Mouse (Mus musculus) frontal cortex, postnatal 14 days (tissue): ENCODE measurements around the gene Lmtk3.

ENCODE experiments used
- DNase-seq, 2 experiments: peaks; one replicate each; pipeline ENCODE4 v3.0.0; 2022; ENCODE audit warnings: low spot score in 2 of 2

Gene Lmtk3

DNA sequence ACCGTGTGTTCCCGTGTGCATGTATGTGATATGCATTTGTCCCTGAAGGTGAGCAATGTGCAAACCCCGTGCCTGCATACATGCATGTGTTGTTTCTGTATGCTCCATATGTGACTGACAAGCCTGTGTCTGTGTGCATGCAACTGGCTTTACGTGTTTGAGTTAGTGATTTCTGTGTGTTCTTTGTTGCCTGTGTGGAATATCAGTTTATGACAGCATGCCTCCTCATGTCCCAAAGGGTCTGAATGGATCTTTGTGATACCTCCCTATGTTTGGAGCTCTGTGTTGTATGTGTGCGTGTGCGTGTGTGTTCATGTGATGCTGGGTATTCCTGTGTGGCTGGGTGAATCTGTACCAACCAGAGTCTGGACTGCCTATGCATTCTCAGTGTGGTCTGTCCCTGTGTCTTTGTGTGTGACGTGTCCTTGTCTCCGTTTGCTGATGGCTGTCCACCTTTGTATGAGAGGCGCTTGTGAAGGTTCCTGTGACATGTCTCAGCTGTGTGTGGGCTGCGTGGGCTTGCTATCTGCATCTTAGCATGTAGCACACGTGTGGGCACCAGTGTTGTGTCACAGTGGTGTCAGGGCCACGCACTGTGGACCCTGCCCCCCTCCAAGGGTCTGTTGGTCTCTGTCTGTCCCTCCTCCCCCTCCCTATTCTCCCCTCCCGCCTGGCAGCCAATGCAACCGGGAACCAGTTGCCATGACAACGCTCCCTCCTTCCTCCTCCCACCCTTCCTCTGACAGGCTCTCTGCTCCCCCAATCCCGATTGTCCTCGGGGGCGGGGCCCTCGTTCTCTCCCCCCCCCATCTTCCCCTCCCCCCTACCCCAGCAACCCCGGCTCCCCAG is 1.2 kb downstream of the Lmtk3 start, which contains the start of gene Sult2b1:
Sult2b1 (minus strand) TSS at position 146 of the 849 bp plus-strand sequence.
- peak; percentile 85 to 88 for DNase-seq

DNA sequence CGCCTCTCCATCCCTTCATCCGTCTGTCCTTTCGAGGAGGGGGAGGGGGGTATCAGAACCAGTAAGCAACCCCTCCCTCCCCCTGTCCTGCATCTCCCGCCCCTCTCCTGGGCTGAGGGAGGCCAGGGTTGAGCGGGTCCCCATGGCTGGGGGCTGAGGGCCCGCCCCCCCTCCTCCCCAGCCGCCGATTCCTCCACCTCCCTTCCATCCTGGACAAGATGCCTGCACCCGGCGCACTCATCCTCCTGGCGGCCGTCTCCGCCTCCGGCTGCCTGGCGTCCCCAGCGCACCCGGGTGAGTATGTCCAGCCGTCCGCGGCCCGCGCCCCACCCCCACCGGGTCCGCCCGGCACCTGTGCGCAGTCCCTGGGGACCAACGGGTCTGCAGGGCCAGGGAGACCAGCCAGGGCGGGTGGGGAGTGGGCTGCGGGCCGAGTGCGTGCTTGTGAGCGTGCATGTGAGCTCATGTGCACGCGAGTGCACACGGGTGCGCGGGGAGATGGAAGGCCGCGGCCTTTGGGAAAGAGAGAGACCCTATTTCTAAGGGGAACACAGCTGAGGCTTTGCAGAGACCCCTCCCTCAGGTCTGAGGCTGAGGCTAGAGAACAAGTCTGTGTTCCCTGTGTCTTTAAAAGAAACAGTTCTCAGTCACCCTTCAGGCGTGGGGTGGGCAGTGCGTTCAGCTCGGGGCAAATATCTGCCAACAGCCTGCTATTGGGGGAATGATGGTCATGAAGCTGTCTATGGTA is 2.0 kb downstream of the Lmtk3 start:
- peak in 1 of 2 experiments; percentile 60 for DNase-seq

DNA sequence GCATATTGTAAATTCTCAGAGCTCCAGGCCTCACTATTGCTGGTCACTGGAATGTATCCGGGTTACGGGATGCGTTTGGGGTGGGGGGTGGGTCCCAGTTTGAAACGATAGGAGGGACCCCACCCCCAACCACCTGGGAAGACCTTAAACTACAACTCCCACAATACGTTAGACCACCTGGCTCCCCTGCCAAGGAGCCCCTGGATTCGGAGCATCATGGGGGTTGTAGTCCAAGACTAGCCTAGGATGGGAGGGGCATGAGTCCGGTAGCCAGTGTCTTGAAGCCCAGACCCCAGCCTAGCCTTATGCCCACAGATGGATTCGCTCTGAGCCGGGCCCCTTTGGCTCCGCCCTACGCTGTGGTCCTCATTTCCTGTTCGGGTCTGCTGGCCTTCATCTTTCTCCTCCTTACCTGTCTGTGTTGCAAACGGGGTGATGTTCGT is 2.6 kb downstream of the Lmtk3 start:
- peak in 1 of 2 experiments; percentile 41 for DNase-seq

DNA sequence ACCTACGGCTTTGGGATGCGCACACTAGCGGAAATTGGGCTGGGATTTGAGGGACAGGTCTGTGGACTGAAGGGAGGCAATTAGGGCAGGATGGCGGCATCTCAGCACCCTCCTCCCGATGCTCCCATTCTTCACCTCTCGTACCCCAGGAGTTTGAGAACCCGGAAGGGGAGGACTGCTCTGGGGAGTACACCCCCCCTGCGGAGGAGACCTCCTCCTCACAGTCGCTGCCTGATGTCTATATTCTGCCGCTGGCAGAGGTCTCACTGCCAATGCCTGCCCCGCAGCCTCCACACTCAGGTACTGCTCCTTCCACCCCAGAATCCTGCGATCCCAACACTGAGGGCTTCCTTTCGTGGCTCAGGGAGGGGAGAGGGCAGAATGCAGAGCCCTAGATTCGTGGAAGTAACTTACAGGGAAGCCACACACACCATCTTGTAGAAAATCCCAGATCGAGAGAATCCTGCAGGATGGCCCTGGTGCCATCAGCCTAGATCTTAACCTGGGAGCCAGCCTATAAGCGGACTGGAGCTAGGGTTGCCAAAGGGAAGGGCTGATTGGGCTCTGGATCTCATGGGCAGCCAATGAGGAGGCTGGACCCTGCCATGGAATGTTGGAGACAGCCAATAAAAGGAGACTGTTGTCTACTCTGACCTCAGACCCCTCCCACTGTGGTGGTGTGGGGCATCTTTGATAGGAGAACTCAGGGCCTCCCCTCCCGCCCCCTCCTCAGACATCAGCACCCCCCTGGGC is 3.3 kb downstream of the Lmtk3 start:
- DNase-seq, result peak in 1 of 2 experiments; percentile 61

DNA sequence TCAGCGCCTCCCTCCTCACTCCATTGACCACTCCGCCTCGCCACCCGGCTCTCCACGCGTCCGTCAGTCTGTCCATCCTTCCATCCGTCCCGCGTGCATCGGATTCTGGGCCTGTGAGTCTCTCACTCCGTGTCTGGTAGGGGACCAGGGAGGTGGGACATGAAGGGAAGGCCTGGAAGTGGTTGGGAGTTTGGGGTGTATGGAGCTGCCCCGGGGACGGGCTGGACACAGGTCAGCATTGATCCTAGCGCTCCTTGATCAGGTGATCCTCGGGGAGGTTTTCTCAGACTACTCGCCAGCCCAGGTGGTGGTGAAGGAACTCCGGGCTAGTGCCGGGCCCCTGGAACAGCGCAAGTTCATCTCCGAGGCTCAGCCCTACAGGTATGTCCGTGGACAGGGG is 4.1 kb downstream of the Lmtk3 start:
- DNase-seq, result peak in 1 of 2 experiments; percentile 18

DNA sequence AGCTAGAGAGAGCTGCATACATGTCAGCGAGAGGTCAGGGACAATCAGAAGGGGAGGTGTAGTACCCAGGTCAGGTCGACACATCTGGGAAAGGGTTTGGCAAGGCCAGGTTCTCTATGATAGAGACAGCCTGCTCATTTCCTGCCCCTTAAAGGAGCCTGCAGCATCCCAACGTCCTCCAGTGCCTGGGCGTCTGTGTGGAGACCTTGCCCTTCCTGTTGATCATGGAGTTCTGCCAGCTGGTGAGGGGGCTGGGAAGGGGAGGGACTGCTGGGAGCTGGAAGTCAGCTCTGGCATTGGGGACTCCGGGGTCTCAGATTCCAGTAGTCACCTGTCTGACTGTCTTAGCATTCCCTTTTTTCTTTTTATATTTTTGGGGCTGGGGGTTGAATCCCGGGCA is 7.2 kb downstream of the Lmtk3 start:
- DNase-seq, result no peak

DNA sequence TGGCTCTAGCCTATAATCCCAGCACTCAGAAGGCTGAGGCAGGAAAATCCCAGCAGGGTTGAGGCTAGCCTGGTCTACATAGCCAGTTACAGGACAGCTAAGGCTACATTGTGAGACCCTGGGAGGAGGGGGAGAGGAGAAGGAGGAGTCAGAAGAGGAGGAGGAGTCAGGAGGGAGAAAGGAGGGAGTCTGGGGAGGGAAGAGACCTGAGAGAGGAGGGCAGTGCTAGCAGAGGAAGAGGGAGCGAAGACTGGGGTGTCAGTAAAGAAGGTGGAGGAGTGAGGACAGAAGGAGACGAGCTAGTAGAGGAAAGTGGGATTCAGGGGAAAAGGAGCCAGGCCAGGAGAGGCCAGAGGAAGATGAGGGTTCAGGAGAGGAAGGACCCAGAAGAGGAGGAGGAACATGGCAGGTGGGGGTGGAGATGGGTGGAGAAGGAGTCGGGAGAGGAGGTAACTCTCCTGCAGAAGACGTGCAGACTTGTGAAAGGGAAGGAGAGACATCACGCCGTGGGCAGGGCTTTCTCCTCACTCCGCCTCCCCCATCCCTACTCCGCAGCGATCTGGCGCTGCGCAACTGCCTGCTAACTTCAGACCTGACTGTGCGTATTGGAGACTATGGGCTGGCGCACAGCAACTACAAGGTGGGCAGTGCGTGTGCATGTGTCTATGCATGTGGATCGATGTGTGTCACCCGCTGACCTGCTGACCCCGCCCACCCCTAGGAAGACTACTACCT is 8.4 kb downstream of the Lmtk3 start:
- DNase-seq, result peak in 1 of 2 experiments; percentile 14

DNA sequence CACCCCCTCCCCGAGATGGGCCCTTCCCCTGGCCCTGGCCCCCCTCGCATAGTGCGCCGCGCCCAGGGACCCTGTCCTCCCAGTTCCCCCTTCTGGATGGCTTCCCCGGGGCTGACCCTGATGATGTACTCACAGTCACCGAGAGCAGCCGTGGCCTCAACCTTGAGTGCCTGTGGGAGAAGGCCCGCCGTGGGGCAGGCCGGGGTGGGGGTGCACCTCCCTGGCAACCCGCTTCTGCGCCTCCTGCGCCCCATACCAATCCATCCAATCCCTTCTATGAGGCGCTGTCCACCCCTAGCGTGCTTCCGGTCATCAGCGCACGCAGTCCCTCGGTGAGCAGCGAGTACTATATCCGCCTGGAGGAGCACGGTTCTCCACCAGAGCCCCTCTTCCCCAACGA is 9.7 kb downstream of the Lmtk3 start:
- no peak for DNase-seq

DNA sequence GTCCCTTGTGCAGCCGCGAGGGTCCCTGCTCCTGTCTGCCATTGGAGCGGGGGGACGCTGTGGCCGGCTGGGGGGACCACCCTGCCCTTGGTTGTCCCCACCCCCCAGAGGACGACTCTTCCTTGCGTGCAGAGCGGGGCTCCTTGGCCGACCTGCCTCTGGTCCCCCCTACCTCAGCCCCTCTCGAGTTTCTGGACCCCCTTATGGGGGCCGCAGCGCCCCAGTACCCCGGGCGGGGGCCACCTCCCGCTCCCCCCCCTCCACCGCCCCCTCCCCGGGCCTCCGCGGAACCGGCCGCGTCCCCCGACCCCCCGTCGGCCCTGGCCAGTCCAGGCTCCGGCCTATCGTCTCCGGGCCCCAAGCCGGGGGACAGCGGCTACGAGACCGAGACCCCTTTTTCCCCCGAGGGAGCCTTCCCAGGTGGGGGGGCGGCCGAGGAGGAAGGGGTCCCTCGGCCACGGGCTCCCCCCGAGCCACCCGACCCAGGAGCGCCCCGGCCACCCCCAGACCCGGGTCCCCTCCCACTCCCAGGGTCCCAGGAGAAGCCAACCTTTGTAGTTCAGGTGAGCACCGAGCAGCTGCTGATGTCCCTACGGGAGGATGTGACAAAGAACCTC is 10.5 kb downstream of the Lmtk3 start:
- DNase-seq, result no peak

DNA sequence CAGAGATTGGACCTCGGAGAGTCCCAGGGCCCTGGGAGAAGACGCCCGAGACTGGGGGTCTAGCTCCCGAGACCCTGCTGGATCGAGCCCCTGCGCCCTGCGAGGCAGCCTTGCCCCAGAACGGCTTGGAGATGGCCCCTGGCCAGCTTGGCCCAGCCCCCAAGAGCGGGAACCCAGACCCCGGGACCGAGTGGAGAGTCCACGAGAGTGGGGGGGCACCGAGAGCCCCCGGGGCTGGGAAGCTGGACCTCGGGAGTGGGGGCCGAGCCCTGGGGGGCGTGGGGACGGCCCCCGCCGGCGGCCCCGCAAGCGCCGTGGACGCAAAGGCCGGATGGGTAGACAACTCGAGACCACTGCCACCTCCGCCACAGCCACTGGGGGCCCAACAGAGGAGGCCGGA is 11.4 kb downstream of the Lmtk3 start:
- DNase-seq, result peak in 1 of 2 experiments; percentile 10

DNA sequence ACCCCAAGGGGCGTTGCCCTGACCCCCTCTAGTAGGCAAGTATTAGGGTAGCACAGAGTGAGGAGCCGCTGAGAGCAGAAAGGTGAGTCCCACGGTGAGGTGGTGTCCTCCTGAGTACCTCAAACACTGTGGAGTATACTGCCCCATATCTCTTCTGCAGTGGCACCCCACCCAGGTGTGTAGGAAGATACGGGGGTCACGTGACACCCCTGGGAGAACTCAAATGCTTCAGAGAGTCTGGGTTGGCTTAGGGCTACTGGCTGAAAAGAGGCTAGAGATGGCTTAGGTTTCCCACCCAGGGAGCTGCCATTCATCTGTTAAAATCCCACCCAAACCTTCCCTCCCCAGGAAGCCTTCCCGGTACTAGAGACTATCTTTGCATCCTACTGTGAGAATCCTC is 13.4 kb downstream of the Lmtk3 start:
- no peak for DNase-seq

DNA sequence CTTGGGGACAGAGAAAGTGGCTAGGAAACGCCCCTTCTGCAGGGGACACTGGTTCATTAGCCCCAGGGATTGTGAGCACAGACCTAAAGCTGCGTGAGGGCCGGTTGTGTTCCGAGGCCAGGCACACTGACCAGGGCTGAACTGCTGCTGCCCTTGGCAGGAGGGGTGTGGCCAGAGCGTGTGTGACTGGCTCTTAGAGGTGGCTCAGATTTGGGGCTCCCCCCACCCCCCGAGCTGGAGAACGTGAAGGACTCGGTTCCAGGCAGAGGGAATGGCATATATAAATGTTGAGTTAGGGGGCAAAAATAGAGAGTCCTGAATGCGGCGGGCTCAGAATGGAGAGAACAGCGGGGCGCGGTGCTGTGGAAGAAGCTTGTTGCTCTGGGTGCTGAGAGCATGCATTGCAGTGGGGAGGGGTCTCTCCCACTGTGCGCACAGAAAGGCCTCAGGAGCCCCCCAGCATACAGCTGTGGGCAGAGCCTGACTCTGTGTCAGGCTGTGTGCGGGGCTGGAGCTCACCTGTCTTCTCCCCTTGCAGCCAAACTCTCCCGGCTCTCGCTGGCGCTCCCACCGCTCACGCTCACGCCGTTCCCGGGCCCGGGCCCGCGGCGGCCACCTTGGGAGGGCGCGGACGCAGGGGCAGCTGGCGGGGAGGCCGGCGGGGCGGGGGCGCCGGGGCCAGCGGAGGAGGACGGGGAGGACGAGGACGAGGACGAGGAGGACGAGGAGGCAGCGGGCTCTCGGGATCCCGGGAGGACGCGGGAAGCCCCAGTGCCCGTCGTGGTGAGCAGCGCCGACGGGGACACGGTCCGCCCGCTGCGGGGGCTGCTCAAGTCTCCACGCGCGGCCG is 14.3 kb downstream of the Lmtk3 start:
- no peak for DNase-seq

DNA sequence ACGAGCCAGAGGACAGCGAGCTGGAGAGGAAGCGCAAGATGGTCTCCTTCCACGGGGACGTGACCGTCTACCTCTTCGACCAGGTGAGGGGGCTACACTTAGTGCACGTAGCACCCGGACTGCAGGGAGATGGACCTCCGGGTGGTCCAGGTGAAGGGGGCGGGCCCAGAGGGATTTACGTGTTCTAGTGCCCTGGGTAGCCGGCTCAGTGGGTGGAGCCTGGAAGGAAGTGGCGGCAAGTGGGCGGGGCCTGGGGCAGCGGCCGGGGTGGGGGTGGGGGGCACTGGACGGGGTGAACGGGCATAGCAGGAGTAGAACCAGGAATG is 14.9 kb downstream of the Lmtk3 start:
- no peak for DNase-seq

DNA sequence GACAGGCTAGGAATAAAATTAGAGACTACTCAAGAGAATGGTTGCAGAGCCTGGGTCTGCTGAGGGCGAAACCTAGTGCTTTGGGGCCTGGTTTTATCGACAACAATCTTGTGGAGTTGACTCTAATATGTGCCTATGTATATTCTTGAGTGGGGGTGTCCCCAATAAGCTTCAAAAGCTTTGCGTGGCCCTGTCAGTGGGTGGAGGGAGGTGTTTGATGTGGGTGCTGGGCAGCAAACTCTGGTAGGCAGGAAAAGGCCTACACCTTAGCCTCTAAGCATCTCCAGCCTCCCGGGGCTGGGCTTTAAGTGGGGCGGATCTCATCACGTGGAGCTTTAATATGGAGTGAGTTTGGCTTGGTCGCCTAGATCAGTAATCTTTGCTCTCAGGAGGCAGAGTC is 15.4 kb downstream of the Lmtk3 start:
- no peak for DNase-seq

DNA sequence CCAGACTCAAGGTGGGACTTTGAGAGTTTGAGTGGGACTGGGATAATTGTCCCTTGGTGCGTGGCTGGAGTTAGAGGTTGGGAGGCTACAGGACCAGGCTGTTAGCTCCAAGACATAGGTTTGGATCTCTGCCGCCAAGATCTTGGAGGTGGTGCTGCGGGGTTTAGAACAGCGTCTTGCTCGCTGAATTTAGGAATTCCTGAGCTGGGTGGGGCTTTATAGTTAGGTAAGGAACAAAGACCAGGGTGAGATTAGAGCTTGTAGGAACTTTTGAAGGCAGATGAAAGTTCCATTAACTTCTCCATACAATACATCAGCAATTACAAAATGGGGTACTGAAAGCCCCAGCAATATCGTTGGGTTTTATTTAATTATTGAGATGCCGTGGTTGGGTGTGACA is 16.5 kb downstream of the Lmtk3 start:
- DNase-seq, result no peak

DNA sequence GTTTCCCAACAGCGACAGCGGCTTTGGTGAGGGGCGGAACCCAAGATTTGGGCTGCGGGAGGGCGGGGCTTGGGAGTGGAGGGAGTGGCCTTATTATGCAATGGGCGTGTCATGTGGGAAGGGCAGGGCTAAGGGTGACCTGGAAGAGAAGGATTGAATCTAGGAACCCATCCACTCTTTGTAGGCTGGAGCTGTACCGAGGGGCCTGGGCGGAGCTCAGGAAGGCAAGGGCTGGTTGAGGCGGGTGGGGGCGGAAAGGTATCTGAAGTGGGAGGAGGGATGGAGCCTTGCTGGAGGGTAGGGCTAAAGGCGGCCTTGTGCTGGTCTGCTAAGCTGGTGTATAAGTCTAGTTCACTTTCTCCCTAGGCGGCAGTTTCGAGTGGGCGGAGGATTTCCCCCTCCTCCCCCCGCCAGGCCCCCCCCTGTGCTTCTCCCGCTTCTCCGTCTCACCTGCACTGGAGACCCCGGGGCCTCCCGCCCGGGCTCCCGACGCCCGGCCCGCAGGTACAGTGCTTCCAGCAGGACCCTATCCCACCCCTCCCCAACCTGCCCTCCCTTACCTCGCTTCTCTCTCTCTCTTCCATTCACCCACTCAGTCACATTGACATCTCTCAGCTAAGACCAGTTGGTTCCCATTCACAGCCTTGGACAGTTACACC is 17.1 kb downstream of the Lmtk3 start:
- no peak for DNase-seq

DNA sequence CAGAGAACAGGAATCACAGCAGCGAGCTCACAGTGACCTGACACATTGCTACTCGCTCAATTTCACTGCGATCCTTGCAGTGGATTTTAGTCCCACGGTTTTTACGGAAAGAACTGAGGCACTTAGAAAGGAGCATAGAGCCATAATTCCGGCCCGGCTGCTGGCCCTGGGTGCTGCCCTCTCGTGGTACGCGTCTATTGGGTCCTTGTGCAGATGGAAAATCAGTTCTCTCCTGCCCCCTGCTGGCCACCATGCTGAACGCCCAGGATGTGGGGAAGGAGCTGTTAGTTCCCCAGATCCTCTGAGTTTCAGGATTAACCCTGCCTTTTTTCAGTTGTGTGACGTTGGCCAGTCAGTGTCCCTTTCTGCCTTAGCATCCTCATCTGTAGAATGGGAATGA is 17.8 kb downstream of the Lmtk3 start:
- DNase-seq, result peak; percentile 81 to 88

DNA sequence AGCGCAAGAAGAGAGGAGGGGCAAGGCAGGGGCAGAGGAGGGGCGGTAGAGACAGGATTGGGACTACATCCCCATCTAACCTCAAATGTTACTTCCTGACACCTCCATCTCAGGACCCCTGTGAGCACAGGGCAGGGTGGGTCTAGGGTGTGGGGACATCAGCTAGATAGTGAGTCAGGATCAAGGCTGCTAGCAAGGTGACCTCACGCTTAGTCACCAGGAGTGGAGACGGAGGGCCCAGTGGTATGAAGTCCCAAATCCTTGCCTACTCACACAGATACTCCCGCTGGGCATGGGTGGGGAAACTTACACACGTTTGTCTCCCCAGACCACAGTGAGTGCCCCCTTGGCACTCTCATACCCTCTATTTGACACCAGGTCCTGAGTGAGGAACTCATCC is 19.0 kb downstream of the Lmtk3 start:
- DNase-seq, result no peak

DNA sequence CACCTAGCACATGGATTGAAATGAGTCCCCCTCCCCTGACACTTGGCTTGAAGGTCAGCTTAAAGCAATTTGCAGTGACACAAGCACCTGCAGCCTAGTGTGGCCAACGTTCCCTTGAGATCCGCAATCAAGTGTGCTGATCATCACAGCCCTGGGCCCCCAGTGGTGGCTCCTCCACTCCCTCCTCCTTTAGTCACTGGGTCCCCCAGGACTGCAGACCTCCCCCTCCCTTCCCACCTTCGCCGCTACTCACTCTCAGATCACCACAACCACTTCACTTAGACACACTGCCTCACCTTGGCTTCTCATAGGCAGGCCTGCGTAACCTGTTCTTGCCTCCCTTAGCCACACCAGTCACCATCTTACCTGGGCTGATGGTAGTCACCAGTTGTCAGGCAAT is 22.4 kb downstream of the Lmtk3 start:
- DNase-seq, result peak in 1 of 2 experiments; percentile 10

DNA sequence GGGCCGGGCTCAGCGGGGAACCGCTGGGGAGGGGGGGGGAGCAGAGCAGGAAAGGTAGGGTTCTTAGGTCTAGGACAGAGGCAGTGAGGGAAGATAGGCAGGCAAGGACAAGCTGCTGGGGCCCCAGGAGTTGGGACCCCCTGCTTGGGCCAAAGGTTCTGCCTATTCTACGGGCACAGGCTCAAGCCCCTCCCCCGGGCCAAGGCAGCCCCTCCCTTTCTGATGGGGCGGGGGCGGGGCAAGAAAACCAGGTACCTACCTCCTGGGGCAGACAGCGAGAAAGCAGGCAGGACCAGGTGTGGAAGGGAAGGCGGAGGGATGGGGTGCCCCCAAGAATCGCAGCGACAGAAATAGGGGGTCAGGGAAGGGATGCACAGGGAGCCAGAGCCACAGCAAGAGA is 24.9 kb downstream of the Lmtk3 start:
- DNase-seq, result no peak
